Mouse (Mus musculus): ENCODE data around the gene Tiam2. TPM values are rescaled to one million over a fixed set of nuclear protein-coding genes. Genes with fewer than 3 reads are reported as not detected.

Gene Tiam2
- total and polyA plus RNA-seq, 3 experiments, result 0.42 to 1.9 TPM; not detected in 1

- no peak for DNase-seq (ENCODE audit: low read depth, low spot score)
- no peak overlapping the region for H3K4me3 ChIP-seq (ENCODE audit: control insufficient read depth in 1 of 2, insufficient read depth in 1 of 2, low read depth in 2 of 2, low read length in 2 of 2)
- TF ChIP-seq CTCF (IDR thresholded peaks at IDR 0.05 in 2 of 3, conservative IDR thresholded peaks at IDR 0.05 in 1 of 3; ENCODE audit: control insufficient read depth in 1 of 3, insufficient read depth in 1 of 3, low read depth in 2 of 3, low read length in 3 of 3, poor library complexity in 1 of 3, severe bottlenecking in 1 of 3) (no peak), TAL1 (IDR thresholded peaks at IDR 0.05; ENCODE audit: low read length) (no peak)
- no peak overlapping the region for H3K27ac ChIP-seq (ENCODE audit: control insufficient read depth, low read depth, low read length)
- H3K36me3 ChIP-seq (ENCODE audit: control insufficient read depth in 1 of 2, insufficient read depth in 2 of 2, low read length in 2 of 2), result no peaks in the 10 kb centered on the region
- no peaks in the 10 kb centered on the region for H3K79me2 ChIP-seq (ENCODE audit: control insufficient read depth, insufficient read depth, low read length, poor library complexity)
- H3K27me3 ChIP-seq (ENCODE audit: control insufficient read depth in 1 of 2, insufficient read depth in 2 of 2, low read length in 2 of 2), result no peaks in the 10 kb centered on the region; a peak in 1 of 4 replicates
- H3K9ac ChIP-seq (ENCODE audit: control insufficient read depth, low read depth, low read length, poor library complexity, severe bottlenecking), result no peak overlapping the region
- H3K9me3 ChIP-seq (replicated peaks; ENCODE audit: insufficient read depth, low read length), result no peaks in the 10 kb centered on the region
- no peaks in the 10 kb centered on the region for H3K4me1 ChIP-seq (ENCODE audit: control insufficient read depth in 1 of 2, insufficient read depth in 2 of 2, low read length in 2 of 2)
These were observed 80.7 kb downstream of the Tiam2 start for GRCm38 (mm10) chr17:3407051-3407450.

GRCm38 (mm10) chr17:3410307-3410706 is 83.9 kb downstream of the Tiam2 start:
- Histone ChIP-seq H3K4me1 (ENCODE audit: control insufficient read depth in 1 of 2, insufficient read depth in 2 of 2, low read length in 2 of 2) (no peaks in the 10 kb centered on the region), H3K36me3 (ENCODE audit: control insufficient read depth in 1 of 2, insufficient read depth in 2 of 2, low read length in 2 of 2) (no peaks in the 10 kb centered on the region), H3K9me3 (replicated peaks; ENCODE audit: insufficient read depth, low read length) (no peaks in the 10 kb centered on the region), H3K79me2 (ENCODE audit: control insufficient read depth, insufficient read depth, low read length, poor library complexity) (no peaks in the 10 kb centered on the region), H3K27ac (ENCODE audit: control insufficient read depth, low read depth, low read length) (no peak overlapping the region), H3K27me3 (ENCODE audit: control insufficient read depth in 1 of 2, insufficient read depth in 2 of 2, low read length in 2 of 2) (no peaks in the 10 kb centered on the region; a peak in 1 of 4 replicates), H3K4me3 (ENCODE audit: control insufficient read depth in 1 of 2, insufficient read depth in 1 of 2, low read depth in 2 of 2, low read length in 2 of 2) (no peak overlapping the region), H3K9ac (ENCODE audit: control insufficient read depth, low read depth, low read length, poor library complexity, severe bottlenecking) (no peak overlapping the region)
- DNase-seq (ENCODE audit: low read depth, low spot score), result no peak
- TF ChIP-seq ETS1 (IDR thresholded peaks at IDR 0.05; ENCODE audit: low read depth, low read length) (no peak), USF1 (IDR thresholded peaks at IDR 0.05; ENCODE audit: low read depth, low read length) (no peak)

- no peaks in the 10 kb centered on the region for H3K36me3 ChIP-seq (ENCODE audit: control insufficient read depth in 1 of 2, insufficient read depth in 2 of 2, low read length in 2 of 2)
- H3K27me3 ChIP-seq (ENCODE audit: control insufficient read depth in 1 of 2, insufficient read depth in 2 of 2, low read length in 2 of 2), result peaks cover 0 to 2% of the 10 kb centered on the region in 2 experiments; a peak in 3 of 4 replicates
- TF ChIP-seq RAD21 (IDR thresholded peaks at IDR 0.05; ENCODE audit: low read depth, low read length) (no peak), MXI1 (IDR thresholded peaks at IDR 0.05; ENCODE audit: low read depth, low read length) (no peak), MYB (IDR thresholded peaks at IDR 0.05; ENCODE audit: low read depth, low read length) (no peak), CHD1 (IDR thresholded peaks at IDR 0.05; ENCODE audit: low read depth, low read length) (no peak), ZNF384 (IDR thresholded peaks at IDR 0.05; ENCODE audit: low read depth, low read length) (no peak), JUND (IDR thresholded peaks at IDR 0.05; ENCODE audit: low read depth, low read length) (no peak), ZMIZ1 (IDR thresholded peaks at IDR 0.05; ENCODE audit: low read depth, low read length) (no peak)
These were observed 86.4 kb downstream of the Tiam2 start for GRCm38 (mm10) chr17:3412771-3413170.

More at GRCm38 (mm10) chr17:3412771-3413170, 86.4 kb downstream of the Tiam2 start:
- Histone ChIP-seq H3K4me1 (ENCODE audit: control insufficient read depth in 1 of 2, insufficient read depth in 2 of 2, low read length in 2 of 2) (no peaks in the 10 kb centered on the region), H3K4me3 (ENCODE audit: control insufficient read depth in 1 of 2, insufficient read depth in 1 of 2, low read depth in 2 of 2, low read length in 2 of 2) (no peak overlapping the region), H3K79me2 (ENCODE audit: control insufficient read depth, insufficient read depth, low read length, poor library complexity) (no peaks in the 10 kb centered on the region), H3K9ac (ENCODE audit: control insufficient read depth, low read depth, low read length, poor library complexity, severe bottlenecking) (no peak overlapping the region), H3K9me3 (replicated peaks; ENCODE audit: insufficient read depth, low read length) (no peaks in the 10 kb centered on the region), H3K27ac (ENCODE audit: control insufficient read depth, low read depth, low read length) (no peak overlapping the region)
- no peak for DNase-seq (ENCODE audit: low read depth, low spot score)

Measured in MEL (cell line).